8 mouse cellular contexts compared by ENCODE assay signal in genomic region chr2:165852453-165852852, GRCm38 (mm10). TPM values are rescaled to one million over a fixed set of nuclear protein-coding genes. Genes with fewer than 3 reads are reported as not detected.
A peak's percentile ranks its signal among the peaks of the same experiment; 100 is the strongest.
DNase-seq lines count a peak whose midpoint lies in the region; ATAC-seq and TF ChIP-seq lines count a peak whose summit lies in the region.

No protein-coding gene starts in this region.

- no peak for TF ChIP-seq POLR2A in bone marrow macrophage, adult 2 months (IDR thresholded peaks at IDR 0.05; ENCODE audit: borderline replicate concordance, low read depth, low read length)

- TF ChIP-seq CTCF in hindbrain, postnatal 0 days (IDR thresholded peaks at IDR 0.05; ENCODE audit: low read depth): no peak; the same call in 1 of the 2 replicates
- peak; percentile 18; the same call in 1 of the 2 replicates for TF ChIP-seq CTCF in bone marrow macrophage, adult 2 months (IDR thresholded peaks at IDR 0.05; ENCODE audit: low read depth, low read length)

- H3K27ac ChIP-seq in hindbrain, embryonic 13.5 days: peak overlapping the region; percentile 62
- H3K27ac ChIP-seq in hindbrain, postnatal 0 days: no peak overlapping the region
- H3K27ac ChIP-seq in bone marrow macrophage, adult 2 months (ENCODE audit: insufficient read depth, low read depth, low read length): peak overlapping the region; percentile 23
- H3K27ac ChIP-seq in heart, embryonic 16.5 days (ENCODE audit: low read length): peak overlapping the region; percentile 79

- peaks cover 82% of the 10 kb centered on the region for H3K4me1 ChIP-seq in hindbrain, embryonic 13.5 days (replicated peaks)
- H3K4me1 ChIP-seq in hindbrain, postnatal 0 days (ENCODE audit: insufficient read depth, low read length): peaks cover 37% of the 10 kb centered on the region
- peaks cover 60% of the 10 kb centered on the region for H3K4me1 ChIP-seq in bone marrow macrophage, adult 2 months (ENCODE audit: control insufficient read depth, insufficient read depth, low read length)
- H3K4me1 ChIP-seq in heart, embryonic 16.5 days (ENCODE audit: control insufficient read depth, insufficient read depth, low read length): peaks cover 79% of the 10 kb centered on the region

- no peaks in the 10 kb centered on the region for H3K9me3 ChIP-seq in hindbrain, embryonic 13.5 days
- no peaks in the 10 kb centered on the region for H3K9me3 ChIP-seq in hindbrain, postnatal 0 days (ENCODE audit: low read length)
- no peaks in the 10 kb centered on the region for H3K9me3 ChIP-seq in heart, embryonic 16.5 days (replicated peaks; ENCODE audit: control insufficient read depth, low read length)

- no peak overlapping the region for H3K4me2 ChIP-seq in hindbrain, embryonic 13.5 days
- no peak overlapping the region for H3K4me2 ChIP-seq in hindbrain, postnatal 0 days (ENCODE audit: low read depth, low read length)
- H3K4me2 ChIP-seq in heart, embryonic 16.5 days (ENCODE audit: low read depth, low read length): no peak overlapping the region; the same call in 1 of the 2 replicates

- WGBS in hindbrain, embryonic 13.5 days: 91% methylated on average over 11 of the region's 11 CpGs
- 84% methylated on average over 11 of the region's 11 CpGs for WGBS in hindbrain, postnatal 0 days
- 47% methylated on average over 11 of the region's 11 CpGs for WGBS in heart, embryonic 16.5 days

- no peaks in the 10 kb centered on the region for H3K27me3 ChIP-seq in hindbrain, embryonic 13.5 days
- H3K27me3 ChIP-seq in hindbrain, postnatal 0 days (ENCODE audit: insufficient read depth, low read length): no peaks in the 10 kb centered on the region
- H3K27me3 ChIP-seq in heart, embryonic 16.5 days (ENCODE audit: control insufficient read depth, insufficient read depth, low read length): no peaks in the 10 kb centered on the region

- no peak overlapping the region for H3K4me3 ChIP-seq in hindbrain, embryonic 13.5 days
- no peak overlapping the region for H3K4me3 ChIP-seq in hindbrain, postnatal 0 days (ENCODE audit: low read length)
- no peak overlapping the region for H3K4me3 ChIP-seq in bone marrow macrophage, adult 2 months (ENCODE audit: insufficient read depth, low read length)
- H3K4me3 ChIP-seq in heart, embryonic 16.5 days (ENCODE audit: low read length): no peak overlapping the region

- H3K36me3 ChIP-seq in hindbrain, embryonic 13.5 days: peaks cover 24% of the 10 kb centered on the region
- H3K36me3 ChIP-seq in hindbrain, postnatal 0 days (ENCODE audit: insufficient read depth, low read length): peaks cover 4% of the 10 kb centered on the region; the same call in 1 of the 2 replicates
- 0 out of 2 replicates have a peak, but pooled peaks cover 2% of the 10 kb centered on the region for H3K36me3 ChIP-seq in heart, embryonic 16.5 days (ENCODE audit: control insufficient read depth, insufficient read depth)

- no peak for DNase-seq in hindbrain, postnatal 0 days (ENCODE audit: low spot score)
- peak; percentile 55 for DNase-seq in lung, postnatal 25 days (ENCODE audit: low spot score)
- no peak for DNase-seq in testis, postnatal 10 days (ENCODE audit: low spot score)
- DNase-seq in cerebellum, adult 8-10 months: no peak
- no peak for DNase-seq in layer of hippocampus, postnatal 36 days

- no peak for ATAC-seq in hindbrain, embryonic 13.5 days (ENCODE audit: low FRiP score)
- ATAC-seq in hindbrain, postnatal 0 days: no peak
- ATAC-seq in heart, embryonic 16.5 days (replicated peaks; ENCODE audit: extremely low read depth, insufficient read depth, low FRiP score): peak; percentile 24; the same call in 1 of the 2 replicates

- H3K9ac ChIP-seq in hindbrain, embryonic 13.5 days: no peak overlapping the region
- H3K9ac ChIP-seq in hindbrain, postnatal 0 days (replicated peaks; ENCODE audit: low read length): no peak overlapping the region
- no peak overlapping the region for H3K9ac ChIP-seq in heart, embryonic 16.5 days (ENCODE audit: low read length)

RNA-seq across cellular contexts. Expression of gene Zmynd8, which starts 46.4 kb away (rescaled TPM):
- polyA plus RNA-seq in hindbrain, embryonic 13.5 days (2015; fragmentation: Nextera tagmentation; extraction: Ambion mirVana): 82.2 and 86.6 TPM in 2 replicates
- total RNA-seq in hindbrain, postnatal 0 days (2014; rRNA removed): 46.6 and 46.8 TPM in 2 replicates
- 53.0 and 56.9 TPM in 2 replicates for polyA plus RNA-seq in hindbrain, postnatal 0 days (2015; fragmentation: Nextera tagmentation; extraction: Ambion mirVana)
- polyA plus RNA-seq in bone marrow macrophage, adult 2 months (2012; ENCODE audit: insufficient read depth, insufficient read length, missing spikeins): 97.8 and 99.5 TPM in 2 replicates
- 36.0 and 40.2 TPM in 2 replicates for polyA plus RNA-seq in heart, embryonic 16.5 days (2015; fragmentation: Nextera tagmentation; extraction: Ambion mirVana)
- 100 to 1,000 TPM; 162 to 181 TPM for total RNA-seq in layer of hippocampus, postnatal 36 days (2021)
